Comparison of ENCODE assay signal across 26 mouse cellular contexts in genomic region chr10:43041794-43042193, GRCm38 (mm10).
DNase-seq lines count a peak whose midpoint lies in the region; ATAC-seq lines count a peak whose summit lies in the region.
"Had no signal": no experiment of that assay in that cellular context is flagged by ENCODE, and none has a peak within 500 bp of the region (broad histone marks: within the 10 kb centered on the region; RNA-seq: fewer than 3 reads in every experiment).

No protein-coding gene starts in this region.

- no peak for DNase-seq in hindbrain, embryonic 10.5 days (ENCODE audit: low spot score)
- DNase-seq in 416B (ENCODE audit: low read depth) (peak; percentile 21), MEL-GATA-1-ER (ENCODE audit: extremely low read depth, low read depth) (peak; percentile 94)
- no peak for DNase-seq in kidney, adult 9 months
- DNase-seq: adrenal gland, adult 8-10 months; adrenal gland, postnatal 25 days; B cell, adult 2 months; cerebellum, adult 18-20 months; cerebellum, adult 9-10 months; cerebellum, postnatal 14 days; gastrocnemius, postnatal 10 days; gastrocnemius, postnatal 36 days; kidney, adult 18-20 months had no signal

- peaks cover 12% of the 10 kb centered on the region; the same call in 1 of the 2 replicates for H3K36me3 ChIP-seq in hindbrain, embryonic 10.5 days
- 0 out of 2 replicates have a peak, but pooled peaks cover 6% of the 10 kb centered on the region for H3K36me3 ChIP-seq in hindbrain, embryonic 12.5 days
- H3K36me3 ChIP-seq: G1E; heart, embryonic 10.5 days had no signal

- 82% methylated on average over 3 of the region's 3 CpGs for WGBS in hindbrain, embryonic 10.5 days
- WGBS in hindbrain, embryonic 12.5 days: 89% methylated on average over 3 of the region's 3 CpGs

- no peak overlapping the region for H3K4me3 ChIP-seq in hindbrain, embryonic 10.5 days
- H3K4me3 ChIP-seq in hindbrain, embryonic 12.5 days: no peak overlapping the region
- H3K4me3 ChIP-seq: embryonic facial prominence, embryonic 12.5 days; embryonic facial prominence, embryonic 15.5 days; forebrain, embryonic 13.5 days; heart, embryonic 10.5 days had no signal

- peaks cover 5% of the 10 kb centered on the region; the same call in 1 of the 2 replicates for H3K27me3 ChIP-seq in hindbrain, embryonic 10.5 days (ENCODE audit: insufficient read depth, poor library complexity, severe bottlenecking)
- 0 out of 2 replicates have a peak, but pooled peaks cover 2% of the 10 kb centered on the region for H3K27me3 ChIP-seq in hindbrain, embryonic 12.5 days
- H3K27me3 ChIP-seq: CH12.LX; embryonic facial prominence, embryonic 12.5 days; embryonic facial prominence, embryonic 15.5 days; forebrain, embryonic 13.5 days had no signal

- ATAC-seq in hindbrain, embryonic 12.5 days (ENCODE audit: low FRiP score): no peak
- no peak for ATAC-seq in erythroid progenitor cell, adult 5-6 weeks (replicated peaks; ENCODE audit: low FRiP score, poor library complexity, severe bottlenecking)
- ATAC-seq: activated CD4-positive, CD25-positive, alpha-beta regulatory T cell, adult 4 months; forebrain, embryonic 13.5 days; forebrain, embryonic 16.5 days; inflammation-experienced regulatory T-cells, adult 6 months; intestine, embryonic 16.5 days had no signal

- H3K9me3 ChIP-seq in hindbrain, embryonic 10.5 days: peaks cover 6% of the 10 kb centered on the region; the same call in 1 of the 2 replicates
- H3K9me3 ChIP-seq in hindbrain, embryonic 12.5 days (replicated peaks): no peaks in the 10 kb centered on the region
- H3K9me3 ChIP-seq: embryonic facial prominence, embryonic 12.5 days; embryonic facial prominence, embryonic 15.5 days; forebrain, embryonic 13.5 days; G1E; heart, embryonic 10.5 days had no signal

- H3K9ac ChIP-seq in hindbrain, embryonic 12.5 days: no peak overlapping the region
- H3K9ac ChIP-seq: embryonic facial prominence, embryonic 12.5 days; embryonic facial prominence, embryonic 15.5 days; forebrain, embryonic 13.5 days; hindbrain, embryonic 14.5 days had no signal

- no peak overlapping the region for H3K4me2 ChIP-seq in hindbrain, embryonic 12.5 days (replicated peaks)
- H3K4me2 ChIP-seq: embryonic facial prominence, embryonic 12.5 days; embryonic facial prominence, embryonic 15.5 days; forebrain, embryonic 13.5 days; hindbrain, embryonic 14.5 days had no signal

- peaks cover 51% of the 10 kb centered on the region for H3K4me1 ChIP-seq in hindbrain, embryonic 10.5 days (replicated peaks)
- peaks cover 42% of the 10 kb centered on the region for H3K4me1 ChIP-seq in hindbrain, embryonic 12.5 days

- H3K27ac ChIP-seq in hindbrain, embryonic 10.5 days: 0 out of 2 replicates have a peak overlapping the region, but pooled peaks have one; percentile 12
- no peak overlapping the region for H3K27ac ChIP-seq in hindbrain, embryonic 12.5 days

Comparison
In these comparisons a context has a peak if more than half of its experiments do, and no peak if none do; other contexts are left out.
1. DNase-seq: peak in 416B (single experiment) and MEL-GATA-1-ER (single experiment); none in hindbrain, embryonic 10.5 days (single experiment) and kidney, adult 9 months (single experiment).